Mouse (Mus musculus) CH12.LX (cell line): ENCODE data around the gene Ntmt1. TPM values are rescaled to one million over a fixed set of nuclear protein-coding genes. Genes with fewer than 3 reads are reported as not detected.

Experiments
- DNase-seq: peaks from one replicate; pipeline ENCODE4 v3.0.0-alpha.2; 2013; ENCODE audit errors: extremely low read depth
- H3K27ac ChIP-seq: 2 replicates; pipeline ENCODE4 v1.5.1; 2012; ENCODE audit warnings: low read depth, mild to moderate bottlenecking, control low read depth, moderate library complexity; ENCODE audit not compliant: insufficient read depth
- H3K27me3 ChIP-seq: replicated peaks from 2 replicates; pipeline ENCODE3; 2012; ENCODE audit warnings: inconsistent platforms
- H3K36me3 ChIP-seq, 2 experiments: replicated peaks in 1 of 2; 2 replicates each; pipeline versions ENCODE3 to v1.6.1; 2012; ENCODE audit warnings: inconsistent platforms in 1 of 2, low read length in 1 of 2, mild to moderate bottlenecking in 1 of 2, mixed read lengths in 1 of 2, moderate library complexity in 1 of 2; ENCODE audit not compliant: control insufficient read depth in 1 of 2, insufficient read depth in 1 of 2
- H3K4me1 ChIP-seq, 2 experiments: 2 replicates each; pipeline ENCODE4 v1.6.1; 2012; ENCODE audit warnings: inconsistent platforms in 1 of 2, moderate library complexity in 1 of 2; ENCODE audit not compliant: insufficient read depth in 2 of 2, control insufficient read depth in 1 of 2
- H3K4me2 ChIP-seq: 2 replicates; pipeline ENCODE4 v1.6.1; 2012; ENCODE audit warnings: low read depth, mild to moderate bottlenecking, control low read depth; ENCODE audit not compliant: poor library complexity, insufficient read depth, severe bottlenecking
- H3K4me3 ChIP-seq, 3 experiments: fragments of 150-350 bp in 1 of 3; sonication (generic) in 1 of 3; replicated peaks in 1 of 3; 2 replicates each; pipeline versions ENCODE3 to v1.5.1; 2011 to 2012; ENCODE audit warnings: low read depth in 2 of 3, low read length in 2 of 3, mild to moderate bottlenecking in 2 of 3, moderate library complexity in 2 of 3, control low read depth in 1 of 3, improper control_type of control experiment in 1 of 3, inconsistent platforms in 1 of 3, mixed read lengths in 1 of 3; ENCODE audit not compliant: poor library complexity in 1 of 3
- H3K79me2 ChIP-seq: replicated peaks from 2 replicates; pipeline ENCODE4 v1.6.1; 2012; ENCODE audit warnings: mild to moderate bottlenecking, moderate library complexity; ENCODE audit not compliant: control insufficient read depth, poor library complexity, insufficient read depth, severe bottlenecking; ENCODE audit errors: extremely low read depth
- H3K9ac ChIP-seq: 2 replicates; pipeline ENCODE4 v1.6.1; 2012; ENCODE audit warnings: low read depth, mild to moderate bottlenecking, control low read depth, moderate library complexity; ENCODE audit not compliant: insufficient read depth
- H3K9me3 ChIP-seq: replicated peaks from 2 replicates; pipeline ENCODE3; 2012; ENCODE audit warnings: low read length, inconsistent platforms, mixed read lengths
- CHD1 ChIP-seq: IDR thresholded peaks from 2 replicates; pipeline ENCODE4 v1.6.1; 2012; ENCODE audit warnings: low read depth, low read length, improper control_type of control experiment, inconsistent platforms
- CHD2 ChIP-seq: IDR thresholded peaks from 2 replicates; pipeline ENCODE4 v1.6.1; 2011; ENCODE audit warnings: low read length, improper control_type of control experiment
- E2F4 ChIP-seq: IDR thresholded peaks from 2 replicates; pipeline ENCODE4 v1.6.1; 2011; ENCODE audit warnings: low read depth, low read length, improper control_type of control experiment; ENCODE audit not compliant: insufficient replicate concordance
- ELF1 ChIP-seq: IDR thresholded peaks from 2 replicates; pipeline ENCODE4 v1.6.1; 2014; ENCODE audit warnings: low read depth, mild to moderate bottlenecking, inconsistent platforms, low read length, improper control_type of control experiment
- EP300 ChIP-seq: IDR thresholded peaks from 2 replicates; pipeline ENCODE4 v1.6.1; 2011; ENCODE audit warnings: low read length, improper control_type of control experiment
- MAX ChIP-seq: IDR thresholded peaks from 2 replicates; pipeline ENCODE4 v1.6.1; 2011; ENCODE audit warnings: low read length, improper control_type of control experiment
- MXI1 ChIP-seq: IDR thresholded peaks from 2 replicates; pipeline ENCODE4 v1.6.1; 2011; ENCODE audit warnings: mild to moderate bottlenecking, low read depth, low read length, improper control_type of control experiment
- NELFE ChIP-seq: IDR thresholded peaks from 2 replicates; pipeline ENCODE4 v1.6.1; 2011; ENCODE audit warnings: low read depth, low read length, improper control_type of control experiment
- POLR2A ChIP-seq: IDR thresholded peaks from 2 replicates; pipeline ENCODE4 v1.6.1; 2011; ENCODE audit warnings: low read depth, mild to moderate bottlenecking, improper control_type of control experiment, low read length
- POLR2AphosphoS2 ChIP-seq: IDR thresholded peaks from 2 replicates; pipeline ENCODE4 v1.6.1; 2011; ENCODE audit warnings: low read depth, low read length, improper control_type of control experiment
- RAD21 ChIP-seq: IDR thresholded peaks from 2 replicates; pipeline ENCODE4 v1.6.1; 2011; ENCODE audit warnings: low read depth, mild to moderate bottlenecking, low read length, improper control_type of control experiment, moderate library complexity
- RCOR1 ChIP-seq: conservative IDR thresholded peaks from 2 replicates; pipeline ENCODE4 v1.6.1; 2012; ENCODE audit warnings: low read depth, mild to moderate bottlenecking, inconsistent platforms, low read length, improper control_type of control experiment
- UBTF ChIP-seq: IDR thresholded peaks from 2 replicates; pipeline ENCODE4 v1.6.1; 2012; ENCODE audit warnings: low read depth, mild to moderate bottlenecking, inconsistent platforms, low read length, improper control_type of control experiment, moderate library complexity
- USF1 ChIP-seq: IDR thresholded peaks from 2 replicates; pipeline ENCODE4 v1.6.1; 2014; ENCODE audit warnings: low read depth, mild to moderate bottlenecking, inconsistent platforms, low read length, improper control_type of control experiment
- ZC3H11A ChIP-seq: IDR thresholded peaks from 2 replicates; pipeline ENCODE4 v1.6.1; 2012; ENCODE audit warnings: low read depth, mild to moderate bottlenecking, inconsistent platforms, low read length, improper control_type of control experiment
- ZKSCAN1 ChIP-seq: IDR thresholded peaks from 2 replicates; pipeline ENCODE4 v1.6.1; 2012; ENCODE audit warnings: low read depth, inconsistent platforms, low read length, improper control_type of control experiment, borderline replicate concordance
- ZNF384 ChIP-seq: IDR thresholded peaks from 2 replicates; pipeline ENCODE4 v1.6.1; 2012; ENCODE audit warnings: low read depth, low read length, improper control_type of control experiment, inconsistent platforms
- dilution Hi-C: fragments of 300-500 bp; cut with MboI; formaldehyde crosslinking; loops from 2 replicates; pipeline ENCODE4 v1.14.3; 2020; ENCODE audit warnings: low sequenced_read_pairs; ENCODE audit not compliant: extremely low pct_unique_long_range_greater_than_20kb, extremely low pct_ligation_motif_present
- in situ Hi-C: fragments of 300-500 bp; cut with MboI; formaldehyde crosslinking; loops from 3 replicates; pipeline ENCODE4 v1.14.3; 2019; ENCODE audit warnings: low sequenced_read_pairs, low pct_ligation_motif_present, low pct_unique_long_range_greater_than_20kb, mixed read lengths
- polyA plus RNA-seq: library from polyadenylated mRNA; unstranded; fragments of >175 nt; gene quantifications from 2 replicates; pipeline ENCODE4 v1.2.1, GENCODE M21; 2012; ENCODE audit warnings: low read depth; ENCODE audit not compliant: insufficient read length
- total RNA-seq, 2 experiments: library from RNA; depleted of rRNA; stranded (reverse); fragments of 300-350 nt in 1 of 2; fragments of >200 nt in 1 of 2; gene quantifications; 2 replicates each; pipeline ENCODE4 v1.2.3; 2012 to 2014

The Ntmt1 gene
- total and polyA plus RNA-seq, 3 experiments, result 43.3 to 66.1 (median 50.4) TPM

DNA sequence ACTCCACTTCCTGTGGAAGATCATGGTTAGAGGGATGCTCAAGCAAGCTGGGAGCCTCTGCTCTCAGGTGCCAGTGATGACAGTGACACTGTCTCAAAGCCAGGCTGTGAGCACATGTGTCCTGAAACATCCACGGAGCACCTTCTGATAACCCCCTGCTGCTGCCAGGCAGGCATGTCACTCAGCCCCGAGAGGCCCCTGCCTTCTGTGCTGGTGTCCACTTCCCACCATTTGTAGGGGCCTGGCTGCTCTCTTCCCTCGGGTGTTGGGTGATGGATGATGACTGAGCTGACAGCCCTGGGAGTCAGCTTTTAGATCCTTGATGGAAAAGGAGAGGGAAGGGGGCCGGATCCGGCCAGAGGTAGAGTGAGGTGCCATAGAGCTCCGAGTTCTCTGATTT lies 39.1 kb downstream of the Ntmt1 start:
- H3K36me3 ChIP-seq, result no peaks in the 10 kb centered on the region
- TF ChIP-seq RAD21 (no peak), EP300 (no peak), RCOR1 (no peak), USF1 (no peak), NELFE (no peak), CHD1 (no peak), POLR2A (no peak)
- TF ChIP-seq, all 38 proteins: peak for 0
- no peaks in the 10 kb centered on the region for H3K79me2 ChIP-seq
- peaks cover 85% of the 10 kb centered on the region for H3K27me3 ChIP-seq
- H3K9ac ChIP-seq, result no peak overlapping the region
- in situ Hi-C loops, result no loop called here
- H3K4me3 ChIP-seq, result no peak overlapping the region
- no peak overlapping the region for H3K27ac ChIP-seq
- dilution Hi-C loops, result no loop called here
- no peaks in the 10 kb centered on the region for H3K9me3 ChIP-seq
- no peak for DNase-seq
- no peak overlapping the region for H3K4me2 ChIP-seq
- H3K4me1 ChIP-seq, result no peaks in the 10 kb centered on the region

DNA sequence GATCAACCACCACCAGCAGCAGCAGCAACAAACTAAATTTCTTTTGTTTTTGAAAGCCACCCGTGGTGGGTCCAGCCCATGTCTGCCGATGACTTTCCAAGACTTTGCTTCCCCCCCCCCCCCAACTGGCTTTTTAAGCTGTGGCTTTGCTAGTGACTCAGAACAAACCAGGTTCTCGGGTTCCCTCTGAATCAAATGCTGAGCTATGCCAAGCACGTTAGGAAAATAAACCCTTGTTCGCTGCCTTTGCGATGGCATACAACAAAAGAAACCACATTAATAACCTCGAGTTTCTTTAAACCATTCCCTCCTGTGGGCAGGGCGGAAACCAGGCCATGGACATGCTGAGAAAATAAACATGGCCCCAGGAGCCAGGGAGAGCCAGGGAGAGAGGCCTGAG lies 40.6 kb downstream of the Ntmt1 start:
- Histone ChIP-seq H3K9ac (no peak overlapping the region), H3K27ac (no peak overlapping the region), H3K4me1 (peaks cover 4 to 5% of the 10 kb centered on the region in 2 experiments; a peak in 2 of 4 replicates), H3K36me3 (no peaks in the 10 kb centered on the region)
- no peak for DNase-seq
- in situ Hi-C loops, result no loop called here
- TF ChIP-seq POLR2AphosphoS2 (no peak), UBTF (no peak), ZKSCAN1 (no peak), MAX (no peak), ELF1 (no peak), ZC3H11A (no peak), CHD2 (no peak), ZNF384 (no peak), NELFE (no peak), MXI1 (no peak), USF1 (no peak)
- TF ChIP-seq, all 38 proteins: peak for 0
- Histone ChIP-seq H3K9me3 (no peaks in the 10 kb centered on the region), H3K4me3 (no peak overlapping the region), H3K4me2 (no peak overlapping the region), H3K79me2 (no peaks in the 10 kb centered on the region), H3K27me3 (peaks cover 88% of the 10 kb centered on the region)
- dilution Hi-C loops, result no loop called here

DNA sequence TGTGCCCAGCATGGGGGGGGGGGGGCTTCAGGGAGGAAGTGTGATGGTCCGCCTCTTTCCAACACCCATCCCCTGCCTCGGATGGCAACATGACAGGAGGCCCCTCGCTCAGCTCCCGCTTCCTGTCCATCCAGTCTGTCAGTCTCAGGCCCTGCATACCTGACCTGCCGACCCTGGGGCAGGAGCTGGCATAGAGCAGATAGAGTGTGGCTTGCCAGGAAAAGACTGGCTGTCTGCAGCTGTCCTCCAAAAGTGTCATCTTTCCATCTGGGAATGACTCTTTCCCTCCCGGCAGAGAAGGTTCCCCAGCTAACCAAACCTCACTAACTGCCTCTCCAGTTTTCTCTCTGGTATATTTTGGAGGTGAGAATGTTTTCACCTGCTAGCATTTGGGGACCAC lies 43.0 kb downstream of the Ntmt1 start:
- no peaks in the 10 kb centered on the region for H3K9me3 ChIP-seq
- in situ Hi-C loops, result no loop called here
- TF ChIP-seq E2F4 (no peak), CHD2 (no peak)

More for the DNA sequence above, 43.0 kb downstream of the Ntmt1 start:
- Histone ChIP-seq H3K4me2 (no peak overlapping the region), H3K4me1 (peaks cover 4 to 6% of the 10 kb centered on the region in 2 experiments; a peak in 2 of 4 replicates), H3K27ac (no peak overlapping the region), H3K4me3 (no peak overlapping the region), H3K36me3 (no peaks in the 10 kb centered on the region), H3K9ac (no peak overlapping the region), H3K27me3 (peaks cover 90% of the 10 kb centered on the region), H3K79me2 (no peaks in the 10 kb centered on the region)
- no peak for DNase-seq
- dilution Hi-C loops, result no loop called here
